Mouse (Mus musculus) forebrain, embryonic 10.5 days (tissue): ENCODE results near the gene Ppm1h. TPM values are rescaled to one million over a fixed set of nuclear protein-coding genes. Genes with fewer than 3 reads are reported as not detected.

Experiments
- DNase-seq: peaks from one replicate; pipeline ENCODE4 v3.0.0-alpha.2; 2017; ENCODE audit warnings: low spot score; ENCODE audit errors: extremely low spot score
- H3K27ac ChIP-seq: fragments of 300-500 bp; sonication (generic); 2 replicates; pipeline ENCODE4 v1.5.1; 2016; ENCODE audit warnings: mild to moderate bottlenecking
- H3K27me3 ChIP-seq: fragments of 300-500 bp; sonication (generic); 2 replicates; pipeline ENCODE4 v1.6.1; 2016; ENCODE audit warnings: mild to moderate bottlenecking; ENCODE audit not compliant: poor library complexity, severe bottlenecking
- H3K36me3 ChIP-seq: fragments of 300-500 bp; sonication (generic); replicated peaks from 2 replicates; pipeline ENCODE4 v1.6.1; 2016; ENCODE audit warnings: mild to moderate bottlenecking, moderate library complexity
- H3K4me1 ChIP-seq: fragments of 300-500 bp; sonication (generic); 2 replicates; pipeline ENCODE4 v1.6.1; 2016
- H3K4me3 ChIP-seq: fragments of 300-500 bp; sonication (generic); 2 replicates; pipeline ENCODE4 v1.5.1; 2016; ENCODE audit warnings: mild to moderate bottlenecking, moderate library complexity
- H3K9me3 ChIP-seq: fragments of 300-500 bp; sonication (generic); 2 replicates; pipeline ENCODE4 v1.6.1; 2016; ENCODE audit warnings: mild to moderate bottlenecking, moderate library complexity
- WGBS: fragments of 180-500 bp; shearing (Covaris S2); methylation state at CpG from one replicate; pipeline ENCODE4 v1.1.7; 2016; 5-methylcytosine and 5-hydroxymethylcytosine counted together
- polyA plus RNA-seq: library from polyadenylated mRNA; unstranded; fragments of >200 nt; fragmentation: Nextera tagmentation; extraction: Ambion mirVana; gene quantifications from 2 replicates; pipeline ENCODE4 v1.2.1, GENCODE M21; 2016

The Ppm1h gene
- polyA plus RNA-seq, 1 experiment from 2014 or later, result 2.7 TPM

DNA sequence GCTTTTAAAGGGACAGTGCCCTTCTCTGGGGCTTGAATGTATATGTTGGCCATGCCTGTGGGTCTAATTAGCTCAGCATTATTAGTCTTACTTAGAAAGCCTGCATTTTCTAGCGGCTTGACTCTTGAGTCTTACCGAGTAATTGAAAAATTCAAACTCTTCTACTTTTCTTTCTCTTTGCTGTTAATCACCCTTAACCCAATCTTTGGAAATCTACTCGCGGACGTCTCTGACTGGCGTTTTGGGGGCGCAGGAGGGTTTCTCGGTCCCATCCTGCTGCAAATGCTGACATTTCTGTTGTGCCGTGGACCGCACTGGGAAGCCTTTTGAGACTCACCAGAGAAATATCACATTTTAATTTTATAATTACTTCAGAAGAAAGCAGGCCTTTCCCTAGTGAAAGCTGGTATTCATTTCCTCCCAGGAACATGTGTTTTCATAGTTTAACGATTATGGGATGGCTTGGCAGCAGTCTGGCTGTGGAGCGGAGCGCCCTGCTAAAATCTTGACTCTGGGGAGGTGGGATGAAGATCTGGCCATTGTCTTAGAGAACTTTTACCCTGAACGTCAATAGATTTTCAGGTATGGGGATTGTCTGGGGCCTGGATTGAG is 208.5 kb downstream of the Ppm1h start:
- Histone ChIP-seq H3K4me1 (peaks cover 66% of the 10 kb centered on the region), H3K27me3 (no peaks in the 10 kb centered on the region), H3K27ac (peak overlapping the region; percentile 91), H3K36me3 (no peaks in the 10 kb centered on the region), H3K9me3 (peaks cover under 1% of the 10 kb centered on the region; the same call in 1 of the 2 replicates), H3K4me3 (peak overlapping the region; percentile 41)
- WGBS, result 37% methylated on average over 14 of the region's 14 CpGs
- no peak for DNase-seq

DNA sequence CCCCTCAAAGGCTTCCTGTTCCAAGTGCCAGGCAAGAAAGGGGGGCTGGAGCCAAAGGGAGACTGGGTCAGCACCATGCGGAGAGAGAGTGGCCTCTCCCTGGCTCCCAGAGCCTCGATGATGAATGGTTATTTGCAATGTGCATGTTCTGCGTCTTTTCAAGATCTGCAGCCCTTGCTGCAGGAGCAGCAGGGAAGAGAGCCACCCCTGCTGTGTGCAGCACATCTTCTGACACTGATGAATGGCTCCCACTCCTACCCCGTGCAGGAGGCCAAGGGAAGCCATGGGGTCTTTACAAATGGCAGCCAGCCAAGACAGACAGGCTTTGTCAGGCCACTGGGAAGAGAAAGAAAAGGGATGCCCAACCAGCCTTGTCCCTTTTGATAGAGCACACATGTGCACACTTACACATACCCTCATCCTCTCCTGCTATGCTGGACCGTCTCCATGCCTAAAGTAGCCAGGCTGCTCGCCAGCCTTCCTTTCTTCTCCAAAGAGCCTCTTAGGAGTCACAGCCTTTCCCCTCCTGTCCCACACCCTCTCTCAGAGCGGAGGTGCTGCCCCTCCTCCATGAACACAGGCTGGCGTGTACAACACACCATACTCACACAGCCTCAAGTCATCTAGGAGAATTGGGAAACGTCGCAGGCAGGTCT is 209.1 kb downstream of the Ppm1h start:
- peak overlapping the region; percentile 41; the same call in 1 of the 2 replicates for H3K4me3 ChIP-seq
- peaks cover 63% of the 10 kb centered on the region for H3K4me1 ChIP-seq
- DNase-seq, result peak; percentile 28
- H3K27ac ChIP-seq, result peak overlapping the region; percentile 91
- H3K36me3 ChIP-seq, result no peaks in the 10 kb centered on the region
- H3K27me3 ChIP-seq, result no peaks in the 10 kb centered on the region
- H3K9me3 ChIP-seq, result peaks cover 6% of the 10 kb centered on the region; the same call in 1 of the 2 replicates
- 36% methylated on average over 10 of the region's 10 CpGs for WGBS

DNA sequence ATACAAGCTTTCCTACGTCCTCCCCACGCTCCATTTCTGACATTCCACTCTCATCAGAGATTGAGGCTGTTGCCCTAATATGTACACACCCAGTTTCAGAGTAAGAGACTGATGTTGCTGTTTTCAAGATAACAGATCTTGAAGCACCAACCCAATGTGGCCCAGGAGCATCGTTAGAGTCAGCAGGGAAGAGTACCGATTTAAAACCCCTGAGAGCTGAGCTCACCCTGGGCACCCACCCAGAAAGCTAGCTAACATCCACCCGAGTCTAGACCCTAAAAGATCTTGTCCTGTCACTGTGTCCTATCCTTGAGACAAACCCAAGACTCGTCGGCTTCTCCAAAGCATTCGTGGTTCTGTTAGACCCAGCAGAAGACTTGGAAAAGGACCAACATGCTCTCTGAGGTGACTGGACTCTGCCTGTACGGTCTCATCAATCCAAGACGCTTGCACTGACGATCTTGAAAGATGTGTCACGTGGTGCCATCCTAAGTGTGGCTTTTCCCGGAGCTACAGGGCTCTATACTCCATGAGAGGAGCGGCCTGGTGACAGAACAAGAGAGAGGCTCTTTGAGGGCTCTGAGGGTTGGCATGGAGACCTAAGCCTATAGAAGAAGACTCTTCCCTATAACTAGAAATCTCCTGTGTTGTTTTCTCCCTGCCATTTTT is 212.3 kb downstream of the Ppm1h start:
- no peaks in the 10 kb centered on the region for H3K36me3 ChIP-seq
- DNase-seq, result no peak
- H3K4me1 ChIP-seq, result peaks cover 47% of the 10 kb centered on the region
- H3K4me3 ChIP-seq, result no peak overlapping the region
- 86% methylated on average over 14 of the region's 14 CpGs for WGBS
- H3K27ac ChIP-seq, result no peak overlapping the region
- no peaks in the 10 kb centered on the region for H3K27me3 ChIP-seq
- H3K9me3 ChIP-seq, result peaks cover 6% of the 10 kb centered on the region; the same call in 1 of the 2 replicates

DNA sequence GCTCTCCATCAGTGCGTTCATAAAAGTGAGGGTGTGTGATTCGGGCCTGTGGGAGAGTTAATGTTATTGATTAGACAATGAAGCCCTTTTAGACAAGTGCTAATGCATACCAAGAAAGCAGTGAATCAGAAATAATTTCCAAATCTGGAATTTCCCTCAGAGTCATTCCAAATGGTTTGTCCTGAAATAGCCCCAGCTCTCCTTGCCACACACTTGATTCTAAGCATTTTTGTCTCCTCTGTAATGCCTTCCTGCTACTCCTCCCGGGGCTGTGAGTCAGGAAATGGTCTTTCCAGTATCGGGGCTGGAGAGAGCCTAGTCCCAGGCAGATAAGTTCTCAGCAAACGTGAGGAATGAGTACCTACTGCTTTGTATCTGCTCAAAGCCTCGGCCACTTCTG is 212.9 kb downstream of the Ppm1h start:
- Histone ChIP-seq H3K36me3 (no peaks in the 10 kb centered on the region), H3K9me3 (peaks cover 6% of the 10 kb centered on the region; the same call in 1 of the 2 replicates), H3K27ac (no peak overlapping the region), H3K27me3 (no peaks in the 10 kb centered on the region), H3K4me3 (no peak overlapping the region), H3K4me1 (peaks cover 45% of the 10 kb centered on the region)
- 81% methylated on average over 6 of the region's 6 CpGs for WGBS
- no peak for DNase-seq

DNA sequence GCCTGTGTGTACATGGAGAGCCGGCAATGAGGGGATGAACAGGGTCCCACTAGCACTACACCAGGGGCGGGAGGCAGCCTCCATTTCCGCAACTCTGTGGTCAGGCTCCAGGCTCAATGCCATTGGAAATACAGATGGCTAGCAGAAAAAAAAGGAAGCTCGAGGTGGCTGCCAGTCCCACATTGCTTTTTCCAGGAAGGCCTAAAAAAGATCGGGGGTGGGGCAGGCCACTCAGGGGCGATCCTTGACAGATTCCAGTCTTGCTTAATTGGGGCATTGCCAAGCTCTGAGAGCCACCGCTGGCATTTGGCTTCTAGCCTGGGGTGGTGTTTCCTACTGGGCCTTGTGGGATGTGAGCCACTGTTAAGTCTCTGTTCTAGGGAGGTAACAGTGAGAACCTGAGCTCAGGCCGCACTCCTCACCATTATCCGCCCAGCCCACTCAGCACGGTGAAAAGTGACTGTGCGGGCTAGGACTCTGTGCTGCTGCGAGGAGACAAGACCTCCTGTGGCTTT is 216.1 kb downstream of the Ppm1h start:
- Histone ChIP-seq H3K27me3 (no peaks in the 10 kb centered on the region), H3K9me3 (peaks cover 6% of the 10 kb centered on the region; the same call in 1 of the 2 replicates), H3K4me3 (no peak overlapping the region), H3K27ac (0 out of 2 replicates have a peak overlapping the region, but pooled peaks have one; percentile 22), H3K36me3 (no peaks in the 10 kb centered on the region), H3K4me1 (peaks cover 27% of the 10 kb centered on the region)
- no peak for DNase-seq
- WGBS, result 74% methylated on average over 12 of the region's 12 CpGs

DNA sequence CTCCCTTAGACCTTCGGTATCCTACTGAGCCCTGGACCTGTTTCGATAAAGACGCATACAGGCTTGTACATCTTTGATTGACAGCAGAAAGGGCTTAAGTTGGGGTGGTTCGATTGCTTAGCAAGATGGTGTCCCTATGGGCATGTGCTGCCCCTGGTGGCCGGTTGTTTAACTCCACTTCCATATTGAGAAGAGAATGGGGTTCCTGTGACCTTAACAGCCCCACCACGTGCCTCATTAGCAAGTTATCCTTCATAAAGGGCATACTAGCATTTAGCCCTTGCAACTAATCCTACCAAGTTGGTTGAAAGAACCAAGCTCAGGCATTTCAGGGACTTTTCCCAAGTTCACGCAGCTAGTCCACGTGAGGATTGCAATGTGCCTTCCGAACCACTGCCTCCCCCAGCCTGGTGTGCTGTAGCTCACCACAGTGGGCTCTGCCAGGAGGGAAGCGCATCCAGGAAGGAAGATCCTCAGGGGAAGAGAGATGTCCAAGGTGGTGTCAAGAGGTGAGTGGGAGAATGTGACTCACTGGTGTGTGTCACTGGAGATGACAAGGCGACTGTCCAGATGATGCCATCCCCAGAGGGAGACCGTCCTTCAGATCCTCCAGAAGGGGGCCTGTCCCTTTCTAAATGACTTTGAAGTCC is 216.7 kb downstream of the Ppm1h start:
- peaks cover 6% of the 10 kb centered on the region; the same call in 1 of the 2 replicates for H3K9me3 ChIP-seq
- no peak overlapping the region for H3K4me3 ChIP-seq
- DNase-seq, result peak; percentile 26
- peaks cover 33% of the 10 kb centered on the region for H3K4me1 ChIP-seq
- WGBS, result 75% methylated on average over 12 of the region's 12 CpGs
- H3K27ac ChIP-seq, result 0 out of 2 replicates have a peak overlapping the region, but pooled peaks have one; percentile 22
- no peaks in the 10 kb centered on the region for H3K36me3 ChIP-seq
- no peaks in the 10 kb centered on the region for H3K27me3 ChIP-seq

DNA sequence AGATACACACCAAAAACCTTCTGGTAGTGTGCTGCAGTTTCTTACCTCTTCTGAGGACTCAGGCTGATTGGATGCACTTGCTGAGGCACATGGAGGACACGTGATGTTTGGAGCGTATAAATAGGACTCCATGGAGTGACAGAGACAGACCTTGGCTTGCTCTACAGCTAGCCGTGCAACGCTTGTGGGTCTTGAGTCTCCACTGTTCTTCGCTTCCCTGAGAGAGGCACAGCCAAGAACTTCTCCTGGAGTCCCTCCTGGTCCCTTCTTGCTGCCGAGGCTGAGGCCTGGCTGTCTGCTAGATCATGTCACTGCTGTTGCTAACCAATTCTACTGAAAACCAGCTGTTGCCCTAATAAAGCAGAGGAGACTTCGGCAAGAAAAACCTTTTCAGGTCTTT is 221.4 kb downstream of the Ppm1h start:
- Histone ChIP-seq H3K27ac (peak overlapping the region; percentile 51; the same call in 1 of the 2 replicates), H3K4me3 (no peak overlapping the region), H3K27me3 (no peaks in the 10 kb centered on the region), H3K4me1 (peaks cover 35% of the 10 kb centered on the region), H3K9me3 (no peaks in the 10 kb centered on the region), H3K36me3 (no peaks in the 10 kb centered on the region)
- WGBS, result 78% methylated on average over 7 of the region's 7 CpGs
- no peak for DNase-seq

DNA sequence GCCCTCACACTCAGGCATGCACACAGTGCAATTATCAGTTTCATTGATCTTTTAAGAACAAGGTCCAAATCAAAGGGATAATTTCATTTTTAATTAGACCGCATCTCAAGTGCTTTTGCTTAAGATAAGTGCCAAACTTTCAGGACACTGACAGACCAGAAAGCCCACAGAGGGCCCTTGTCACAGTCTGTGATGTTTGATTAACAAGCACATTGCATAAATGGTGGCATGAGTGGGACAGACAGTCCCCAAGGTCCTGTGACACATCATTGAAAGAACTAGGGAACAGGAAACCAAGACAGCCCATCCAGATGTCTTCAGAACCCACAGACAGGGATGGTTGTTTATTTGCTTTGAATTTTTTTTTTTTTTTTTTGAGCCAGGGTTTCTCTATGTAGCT is 221.9 kb downstream of the Ppm1h start:
- peaks cover 32% of the 10 kb centered on the region for H3K4me1 ChIP-seq

DNA sequence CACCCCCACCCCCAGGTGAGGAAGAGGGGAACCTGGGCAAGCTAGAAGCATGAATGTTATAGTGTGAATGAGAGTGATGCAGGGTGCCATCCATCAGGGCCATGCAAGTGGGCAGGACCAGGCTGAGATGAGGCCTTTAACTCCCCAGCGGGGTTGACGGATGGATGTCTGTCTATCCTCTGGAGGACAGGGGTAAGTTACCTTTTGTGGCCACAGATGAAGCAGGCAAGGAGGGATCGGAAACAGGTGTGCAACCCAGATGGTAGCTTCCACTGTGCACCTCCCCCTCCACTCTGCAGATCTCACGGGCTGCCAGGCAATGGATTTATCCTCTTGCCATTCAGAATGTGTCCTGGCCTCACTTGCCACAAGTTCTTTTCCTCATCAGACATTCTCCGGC is 222.8 kb downstream of the Ppm1h start:
- Histone ChIP-seq H3K27me3 (no peaks in the 10 kb centered on the region), H3K4me3 (no peak overlapping the region), H3K9me3 (no peaks in the 10 kb centered on the region), H3K4me1 (peaks cover 29% of the 10 kb centered on the region), H3K36me3 (no peaks in the 10 kb centered on the region), H3K27ac (no peak overlapping the region)
- no peak for DNase-seq
- 84% methylated on average over 5 of the region's 5 CpGs for WGBS

More for the DNA sequence above, 221.9 kb downstream of the Ppm1h start:
- no peaks in the 10 kb centered on the region for H3K9me3 ChIP-seq
- H3K36me3 ChIP-seq, result no peaks in the 10 kb centered on the region
- no peak overlapping the region for H3K4me3 ChIP-seq
- no peak for DNase-seq
- 0 out of 2 replicates have a peak overlapping the region, but pooled peaks have one; percentile 51 for H3K27ac ChIP-seq
- no peaks in the 10 kb centered on the region for H3K27me3 ChIP-seq
- WGBS, result 92% methylated on average over 1 of the region's 1 CpGs

DNA sequence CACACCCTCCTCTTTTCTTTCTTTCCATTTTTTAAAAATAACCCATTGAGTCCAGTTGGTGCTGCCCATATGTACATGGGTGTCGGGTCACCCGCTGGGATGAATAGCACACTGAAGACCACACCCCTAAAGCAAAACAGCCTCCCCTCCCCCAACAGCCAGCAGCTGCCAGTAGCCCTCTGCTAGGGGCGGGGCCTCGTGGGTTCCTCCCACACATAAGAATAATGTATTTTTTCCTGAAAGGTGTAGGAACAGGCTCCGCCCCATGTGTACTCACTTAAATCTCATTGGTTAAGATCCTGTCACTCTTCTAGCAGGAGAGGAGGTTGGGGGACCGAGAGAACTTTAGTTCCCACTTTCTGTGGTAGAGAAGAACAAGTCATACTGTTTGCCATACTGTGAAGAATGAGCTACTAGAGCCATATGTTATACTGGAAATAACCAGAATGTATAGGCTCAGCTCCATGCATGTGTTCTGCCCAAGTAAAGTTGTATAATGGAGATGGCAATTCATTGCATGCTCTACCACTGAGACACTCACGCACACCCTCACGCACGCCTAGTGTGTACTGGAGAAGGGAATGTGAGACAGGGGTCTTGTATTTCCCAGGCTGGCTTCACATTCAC is 231.0 kb downstream of the Ppm1h start:
- no peak for DNase-seq
- no peak overlapping the region for H3K27ac ChIP-seq
- H3K4me3 ChIP-seq, result no peak overlapping the region
- H3K9me3 ChIP-seq, result no peaks in the 10 kb centered on the region
- no peaks in the 10 kb centered on the region for H3K36me3 ChIP-seq
- H3K27me3 ChIP-seq, result no peaks in the 10 kb centered on the region
- peaks cover 33% of the 10 kb centered on the region for H3K4me1 ChIP-seq
- 88% methylated on average over 9 of the region's 9 CpGs for WGBS

DNA sequence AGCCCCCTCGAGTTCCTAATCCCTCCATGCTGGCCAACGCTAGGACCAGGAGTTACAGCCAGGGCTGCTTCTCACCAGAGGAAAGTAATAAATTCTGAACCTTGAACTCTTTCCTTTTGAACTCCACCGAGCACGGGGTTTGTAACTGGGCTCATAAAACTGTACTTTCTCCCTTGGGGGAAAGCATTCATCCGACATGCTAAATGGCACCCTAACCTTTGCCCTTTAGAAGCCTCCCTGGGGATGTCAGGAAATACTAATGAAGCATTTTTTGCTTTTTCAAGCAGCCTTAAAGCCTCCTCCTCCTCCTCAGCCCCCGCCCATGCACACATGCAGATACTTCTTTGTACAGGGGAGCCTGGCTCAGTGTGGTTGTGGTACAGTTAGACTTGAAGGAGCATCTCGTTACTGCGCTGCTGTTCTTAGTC is 232.2 kb downstream of the Ppm1h start:
- H3K36me3 ChIP-seq, result no peaks in the 10 kb centered on the region
- no peak for DNase-seq
- no peaks in the 10 kb centered on the region for H3K27me3 ChIP-seq
- H3K4me1 ChIP-seq, result peaks cover 35% of the 10 kb centered on the region
- H3K4me3 ChIP-seq, result no peak overlapping the region
- H3K27ac ChIP-seq, result peak overlapping the region; percentile 85; the same call in 1 of the 2 replicates
- WGBS, result 63% methylated on average over 8 of the region's 8 CpGs
- H3K9me3 ChIP-seq, result no peaks in the 10 kb centered on the region

DNA sequence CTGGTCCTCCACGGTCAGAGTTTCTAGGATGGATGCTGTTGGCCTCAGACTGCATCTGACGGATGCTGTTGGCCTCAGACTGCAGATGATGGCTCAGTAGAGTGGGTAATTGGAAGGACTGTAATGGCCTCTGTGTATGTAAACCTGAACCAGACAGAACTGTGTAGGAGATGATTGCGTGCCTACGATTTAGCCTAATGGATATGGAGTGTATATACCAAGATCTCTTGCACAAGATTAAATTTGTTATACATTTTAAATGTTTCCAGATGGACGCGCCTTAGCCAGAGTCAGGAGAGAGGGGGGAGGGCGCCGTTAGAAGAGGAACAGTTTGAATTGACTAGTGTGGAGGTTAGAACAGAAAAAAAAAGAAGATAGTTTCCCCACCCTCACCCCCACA is 233.1 kb downstream of the Ppm1h start:
- H3K27ac ChIP-seq, result peak overlapping the region; percentile 85; the same call in 1 of the 2 replicates

More for the DNA sequence above, 233.1 kb downstream of the Ppm1h start:
- Histone ChIP-seq H3K4me1 (peaks cover 37% of the 10 kb centered on the region), H3K27me3 (no peaks in the 10 kb centered on the region), H3K4me3 (no peak overlapping the region), H3K36me3 (no peaks in the 10 kb centered on the region), H3K9me3 (no peaks in the 10 kb centered on the region)
- WGBS, result 63% methylated on average over 8 of the region's 8 CpGs
- DNase-seq, result no peak
